Mouse (Mus musculus): ENCODE measurements around the gene Eml1.
A peak's percentile ranks its signal among the peaks of the same experiment; 100 is the strongest.

Eml1 gene

GRCm38 (mm10) chr12:108553079-108553478 lies 182.3 kb downstream of the Eml1 start:
- no peak for DNase-seq

- peak; percentile 93 to 95 for DNase-seq
Observed at GRCm38 (mm10) chr12:108554120-108554841, 183.5 kb downstream of the Eml1 start, which contains the start of gene Evl. TSS of gene Evl (plus strand) at chr12:108554720.

- no peak for DNase-seq
Observed at GRCm38 (mm10) chr12:108554861-108555556, 184.3 kb downstream of the Eml1 start.

- DNase-seq: no peak
Observed at GRCm38 (mm10) chr12:108558194-108558593, 187.4 kb downstream of the Eml1 start.

GRCm38 (mm10) chr12:108563238-108563637 lies 192.5 kb downstream of the Eml1 start:
- DNase-seq: no peak

GRCm38 (mm10) chr12:108564910-108565506 lies 194.3 kb downstream of the Eml1 start:
- no peak for DNase-seq

GRCm38 (mm10) chr12:108579156-108579871 lies 208.6 kb downstream of the Eml1 start:
- DNase-seq: no peak

GRCm38 (mm10) chr12:108583775-108584174 lies 213.0 kb downstream of the Eml1 start:
- no peak for DNase-seq

Data from kidney, postnatal 25 days (tissue).